Mouse (Mus musculus) testis, adult 2 months (tissue): ENCODE data around the gene Adgrb3. TPM values are rescaled to one million over a fixed set of nuclear protein-coding genes. Genes with fewer than 3 reads are reported as not detected.

Experiments
- H3K27ac ChIP-seq: fragments of 200-500 bp; 2 replicates; pipeline ENCODE4 v1.5.1; 2012; ENCODE audit warnings: low read depth, low read length; ENCODE audit not compliant: control insufficient read depth, insufficient read depth
- H3K27me3 ChIP-seq: fragments of 200-500 bp; 2 replicates; pipeline ENCODE4 v1.6.1; 2012; ENCODE audit warnings: mild to moderate bottlenecking, low read length, moderate library complexity; ENCODE audit not compliant: control insufficient read depth, insufficient read depth
- H3K36me3 ChIP-seq: fragments of 200-500 bp; 2 replicates; pipeline ENCODE4 v1.6.1; 2012; ENCODE audit warnings: mild to moderate bottlenecking, low read length; ENCODE audit not compliant: control insufficient read depth, insufficient read depth
- H3K4me1 ChIP-seq: fragments of 200-500 bp; 2 replicates; pipeline ENCODE4 v1.6.1; 2012; ENCODE audit warnings: low read length; ENCODE audit not compliant: control insufficient read depth, insufficient read depth
- H3K4me3 ChIP-seq: fragments of 200-500 bp; 2 replicates; pipeline ENCODE4 v1.5.1; 2012; ENCODE audit warnings: low read depth, mild to moderate bottlenecking, low read length, moderate library complexity, mixed read lengths; ENCODE audit not compliant: control insufficient read depth
- CTCF ChIP-seq: fragments of 200-500 bp; IDR thresholded peaks from 2 replicates; pipeline ENCODE4 v1.5.1; 2012; ENCODE audit warnings: low read depth, mild to moderate bottlenecking, inconsistent platforms, low read length, moderate library complexity; ENCODE audit not compliant: control insufficient read depth, insufficient read depth, insufficient replicate concordance
- POLR2A ChIP-seq: fragments of 200-500 bp; IDR thresholded peaks from 2 replicates; pipeline ENCODE4 v1.6.1; 2012; ENCODE audit warnings: low read depth, mild to moderate bottlenecking, inconsistent platforms, low read length, moderate library complexity; ENCODE audit not compliant: control insufficient read depth
- polyA plus RNA-seq: library from polyadenylated mRNA; depleted of rRNA; stranded (reverse); fragments of >200 nt; gene quantifications from 2 replicates; pipeline ENCODE4 v1.2.3, GENCODE M21; 2012

The Adgrb3 gene
- polyA plus RNA-seq, 1 experiment, result 0.40 TPM

GRCm38 (mm10) chr1:25711474-25711873 lies 118.0 kb downstream of the Adgrb3 start:
- Histone ChIP-seq H3K27ac (no peak overlapping the region), H3K27me3 (no peaks in the 10 kb centered on the region), H3K4me3 (no peak overlapping the region), H3K4me1 (no peaks in the 10 kb centered on the region), H3K36me3 (no peaks in the 10 kb centered on the region)
- TF ChIP-seq CTCF (no peak), POLR2A (no peak)

- Histone ChIP-seq H3K4me3 (no peak overlapping the region), H3K27ac (no peak overlapping the region), H3K4me1 (no peaks in the 10 kb centered on the region), H3K36me3 (no peaks in the 10 kb centered on the region), H3K27me3 (no peaks in the 10 kb centered on the region)
- TF ChIP-seq POLR2A, result no peak
- no peak for TF ChIP-seq CTCF
Measured at GRCm38 (mm10) chr1:25706299-25706698, 123.2 kb downstream of the Adgrb3 start.

GRCm38 (mm10) chr1:25698702-25699250 lies 130.7 kb downstream of the Adgrb3 start:
- Histone ChIP-seq H3K27me3 (no peaks in the 10 kb centered on the region), H3K4me3 (no peak overlapping the region), H3K36me3 (no peaks in the 10 kb centered on the region), H3K27ac (no peak overlapping the region), H3K4me1 (no peaks in the 10 kb centered on the region)
- no peak for TF ChIP-seq POLR2A
- TF ChIP-seq CTCF, result no peak

GRCm38 (mm10) chr1:25697179-25697578 lies 132.3 kb downstream of the Adgrb3 start:
- no peak for TF ChIP-seq POLR2A
- Histone ChIP-seq H3K36me3 (no peaks in the 10 kb centered on the region), H3K27ac (no peak overlapping the region), H3K27me3 (no peaks in the 10 kb centered on the region), H3K4me3 (no peak overlapping the region), H3K4me1 (no peaks in the 10 kb centered on the region)

GRCm38 (mm10) chr1:25696771-25697170 lies 132.7 kb downstream of the Adgrb3 start:
- Histone ChIP-seq H3K4me1 (no peaks in the 10 kb centered on the region), H3K27me3 (no peaks in the 10 kb centered on the region), H3K36me3 (no peaks in the 10 kb centered on the region), H3K27ac (no peak overlapping the region), H3K4me3 (no peak overlapping the region)
- no peak for TF ChIP-seq POLR2A
- TF ChIP-seq CTCF, result no peak

- Histone ChIP-seq H3K4me3 (no peak overlapping the region), H3K36me3 (no peaks in the 10 kb centered on the region), H3K4me1 (no peaks in the 10 kb centered on the region), H3K27me3 (no peaks in the 10 kb centered on the region), H3K27ac (no peak overlapping the region)
- no peak for TF ChIP-seq POLR2A
- TF ChIP-seq CTCF, result no peak
Measured at GRCm38 (mm10) chr1:25682118-25682517, 147.4 kb downstream of the Adgrb3 start.

GRCm38 (mm10) chr1:25679656-25680055 lies 149.9 kb downstream of the Adgrb3 start:
- H3K27me3 ChIP-seq, result no peaks in the 10 kb centered on the region
- H3K36me3 ChIP-seq, result no peaks in the 10 kb centered on the region
- H3K4me3 ChIP-seq, result no peak overlapping the region
- no peaks in the 10 kb centered on the region for H3K4me1 ChIP-seq
- no peak for TF ChIP-seq POLR2A
- no peak for TF ChIP-seq CTCF
- H3K27ac ChIP-seq, result no peak overlapping the region

- Histone ChIP-seq H3K36me3 (no peaks in the 10 kb centered on the region), H3K4me3 (no peak overlapping the region), H3K27me3 (no peaks in the 10 kb centered on the region), H3K4me1 (no peaks in the 10 kb centered on the region), H3K27ac (no peak overlapping the region)
- no peak for TF ChIP-seq CTCF
- no peak for TF ChIP-seq POLR2A
Measured at GRCm38 (mm10) chr1:25652717-25653116, 176.8 kb downstream of the Adgrb3 start.
